Mouse (Mus musculus) adrenal gland, adult (tissue): ENCODE measurements around the gene Klhl3.

ENCODE experiments used
- DNase-seq, 2 experiments: peaks; one replicate each; pipeline ENCODE4 v3.0.0; 2022 to 2023; ENCODE audit warnings: low spot score in 1 of 2; ENCODE audit not compliant: inconsistent age in 2 of 2

Klhl3 gene

GRCm38 (mm10) chr13:57978931-57979330, 134.5 kb downstream of the Klhl3 start:
- DNase-seq: peak in 1 of 2 experiments; percentile 39

DNA sequence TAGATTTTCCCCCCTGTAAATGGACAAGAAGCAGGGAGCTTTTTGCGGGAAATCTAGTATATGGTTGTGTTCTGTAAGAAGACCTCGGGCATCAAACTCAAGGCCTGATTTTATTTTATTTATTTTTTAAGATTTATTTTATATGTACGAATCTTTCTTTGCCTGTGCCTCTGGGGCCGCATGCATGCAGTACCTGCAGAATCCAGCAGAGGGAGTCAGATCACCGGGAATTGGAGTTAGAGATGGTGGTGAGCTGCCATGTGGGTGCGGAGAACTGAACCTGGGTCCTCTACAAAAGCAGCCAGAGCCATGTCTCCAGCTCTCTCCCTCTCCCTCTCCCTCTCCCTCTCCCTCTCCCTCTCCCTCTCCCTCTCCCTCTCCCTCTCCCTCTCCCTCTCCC, 135.7 kb downstream of the Klhl3 start:
- no peak for DNase-seq

DNA sequence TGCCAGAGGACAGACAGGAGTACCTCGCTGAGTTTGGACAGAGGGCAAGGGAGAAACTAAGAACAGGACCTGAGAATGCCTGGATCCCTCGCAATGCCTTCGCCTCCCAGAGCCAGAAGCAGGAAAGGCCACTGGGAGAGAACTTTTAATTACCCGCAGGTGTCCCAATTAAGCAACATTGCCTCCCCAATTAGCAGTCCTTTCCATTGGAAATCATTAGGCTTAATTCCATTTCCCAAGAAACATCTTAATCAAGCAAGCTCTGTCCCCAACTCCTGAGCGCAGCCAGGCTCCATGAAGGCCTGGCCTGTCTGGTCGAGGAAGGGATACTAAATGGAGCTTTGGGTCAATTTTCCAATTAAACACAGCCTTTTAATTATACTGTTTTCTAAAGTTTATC, 147.7 kb downstream of the Klhl3 start:
- DNase-seq: no peak

DNA sequence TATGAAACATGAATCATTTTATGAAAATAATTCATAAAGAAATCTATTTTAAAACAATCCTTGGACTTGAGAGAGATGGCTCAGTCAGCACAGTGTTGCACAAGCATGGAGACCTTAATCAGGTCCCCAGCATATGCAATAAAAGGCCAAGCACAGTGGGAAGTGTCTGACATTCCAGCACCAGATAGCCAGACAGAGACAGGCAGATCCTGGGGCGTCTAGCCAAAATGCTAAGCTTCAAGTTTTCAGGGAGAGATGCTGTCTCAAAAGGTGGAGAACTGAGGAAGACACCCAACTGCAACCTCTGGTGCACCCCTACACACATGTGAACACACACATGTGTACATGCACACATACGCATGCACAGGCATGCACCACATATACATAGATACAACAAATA, 153.1 kb downstream of the Klhl3 start:
- DNase-seq: no peak

DNA sequence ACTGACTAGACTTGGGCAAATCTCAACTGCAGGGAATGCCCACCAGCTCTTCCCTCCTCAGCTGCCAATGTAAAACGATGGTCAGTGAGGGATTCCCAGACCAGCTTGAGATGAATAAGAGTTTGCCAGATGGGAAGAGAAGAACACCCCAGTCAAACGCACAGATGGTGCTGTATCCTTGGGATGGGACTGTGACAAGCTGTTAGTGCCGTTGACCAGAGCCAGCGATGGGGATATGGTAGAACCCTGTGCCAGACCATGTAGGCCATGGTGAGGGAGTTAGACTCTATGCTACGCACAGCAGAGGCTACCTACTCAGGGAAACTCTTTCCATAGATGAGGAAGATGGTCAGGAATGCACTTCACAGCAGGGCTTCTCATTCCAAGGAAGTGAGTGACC, 153.6 kb downstream of the Klhl3 start:
- no peak for DNase-seq
